Mouse (Mus musculus) brown adipose tissue, adult 24 weeks (tissue): ENCODE data around the gene Ube2f. TPM values are rescaled to one million over a fixed set of nuclear protein-coding genes. Genes with fewer than 3 reads are reported as not detected.

Source experiments
- H3K27ac ChIP-seq: fragments of 200-500 bp; replicated peaks from 2 replicates; pipeline ENCODE4 v1.5.1; 2012; ENCODE audit warnings: low read depth, mild to moderate bottlenecking, low read length
- H3K4me1 ChIP-seq: fragments of 200-500 bp; 2 replicates; pipeline ENCODE4 v1.6.1; 2012; ENCODE audit warnings: low read length, mixed read lengths; ENCODE audit not compliant: control insufficient read depth, insufficient read depth, insufficient read length
- H3K4me3 ChIP-seq: fragments of 200-500 bp; 2 replicates; pipeline ENCODE4 v1.5.1; 2012; ENCODE audit warnings: low read depth, mild to moderate bottlenecking, low read length, moderate library complexity; ENCODE audit not compliant: insufficient read depth
- polyA plus RNA-seq: library from polyadenylated mRNA; stranded (reverse); fragments of >200 nt; gene quantifications from 2 replicates; pipeline ENCODE4 v1.2.4, GENCODE M21; 2012; ENCODE audit not compliant: missing spikeins, insufficient read depth, insufficient read length

Gene Ube2f
- polyA plus RNA-seq, 1 experiment, result 74.2 TPM

- Histone ChIP-seq H3K4me3 (peak overlapping the region; percentile 95), H3K4me1 (peaks cover 5% of the 10 kb centered on the region; the same call in 1 of the 2 replicates), H3K27ac (peak overlapping the region; percentile 71)
These were observed 49.1 kb downstream of the Ube2f start for GRCm38 (mm10) chr1:91299026-91299706.

DNA sequence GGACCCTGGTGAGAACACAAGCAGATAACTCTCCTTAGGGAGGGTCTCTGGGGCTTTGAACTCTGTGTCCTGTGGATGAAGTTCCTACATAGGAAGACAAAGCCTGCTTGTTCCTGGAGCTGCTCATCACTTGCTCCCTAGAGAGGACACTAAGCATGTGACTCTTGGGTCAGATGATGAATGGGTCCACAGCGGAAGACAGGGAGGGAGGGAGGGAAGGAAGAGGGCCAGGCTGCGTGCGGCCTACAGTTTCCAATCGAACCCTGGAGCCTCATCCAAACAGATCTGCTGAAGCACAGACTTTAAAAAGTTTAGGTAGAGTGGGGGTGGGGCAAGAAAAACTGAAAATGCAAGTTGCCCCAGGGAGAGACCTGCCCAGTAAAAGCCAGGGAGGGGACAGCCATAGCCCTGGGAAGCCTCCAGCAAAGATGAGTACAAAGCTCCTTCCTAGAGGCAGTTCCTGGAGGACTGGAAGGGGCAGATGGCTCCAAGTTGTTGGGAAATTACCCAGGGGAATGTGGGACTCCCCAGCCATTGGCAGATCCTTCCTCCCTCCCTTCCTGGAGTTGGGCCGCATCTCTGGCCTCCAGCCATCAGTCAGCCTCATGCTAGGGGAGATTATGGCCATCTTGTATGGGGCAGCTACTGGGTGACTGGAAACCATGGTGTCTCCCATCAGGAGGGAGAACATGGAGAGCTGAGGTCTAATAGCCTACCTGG is 49.8 kb downstream of the Ube2f start:
- Histone ChIP-seq H3K4me1 (peaks cover 5% of the 10 kb centered on the region; the same call in 1 of the 2 replicates), H3K4me3 (peak overlapping the region; percentile 95), H3K27ac (peak overlapping the region; percentile 45; the same call in 1 of the 2 replicates)

GRCm38 (mm10) chr1:91301206-91301920 is 51.3 kb downstream of the Ube2f start:
- Histone ChIP-seq H3K4me3 (no peak overlapping the region), H3K4me1 (peaks cover 5% of the 10 kb centered on the region; the same call in 1 of the 2 replicates), H3K27ac (no peak overlapping the region)

DNA sequence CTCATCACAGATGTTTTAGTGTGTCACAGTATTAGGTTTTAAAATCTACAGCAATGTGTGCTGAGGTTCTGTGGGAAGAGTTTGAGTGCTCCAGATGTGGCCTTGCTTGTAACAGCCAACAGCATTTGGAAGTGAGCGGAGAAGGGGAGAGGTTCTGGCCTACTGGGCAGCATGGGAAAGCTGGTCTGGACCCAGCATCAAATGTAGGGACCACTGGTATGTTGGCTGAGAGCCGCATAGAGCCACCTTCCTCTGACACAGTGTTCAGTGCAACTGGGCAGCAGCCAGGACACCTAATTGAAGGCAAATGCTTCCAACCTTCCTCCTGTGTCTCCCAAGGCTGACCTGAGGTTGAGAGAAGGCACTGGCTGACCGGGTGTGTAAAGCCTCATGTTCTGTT is 51.9 kb downstream of the Ube2f start:
- H3K4me1 ChIP-seq, result peaks cover 5% of the 10 kb centered on the region; the same call in 1 of the 2 replicates
- H3K4me3 ChIP-seq, result no peak overlapping the region
- H3K27ac ChIP-seq, result no peak overlapping the region

DNA sequence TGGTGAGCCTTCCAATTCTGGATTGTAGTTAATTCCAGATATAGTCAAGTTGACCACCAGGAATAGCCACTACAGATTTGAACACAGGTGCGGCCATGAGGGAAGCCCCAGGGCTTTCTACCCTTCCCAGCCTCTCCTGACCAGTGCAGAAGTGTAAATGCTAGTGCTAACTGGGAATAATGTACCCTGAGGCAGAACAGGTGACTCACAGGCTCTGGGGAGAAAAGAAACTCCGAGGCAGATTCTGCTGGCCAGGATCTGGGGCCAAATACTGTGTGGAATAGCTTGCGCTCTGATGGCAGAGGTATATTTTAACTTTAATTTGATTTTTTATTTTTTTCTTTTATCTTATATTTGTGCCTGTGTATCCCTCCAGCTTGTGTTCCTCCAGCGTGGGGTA is 54.5 kb downstream of the Ube2f start:
- no peak overlapping the region for H3K4me3 ChIP-seq
- 0 out of 2 replicates have a peak, but pooled peaks cover under 1% of the 10 kb centered on the region for H3K4me1 ChIP-seq
- no peak overlapping the region for H3K27ac ChIP-seq

DNA sequence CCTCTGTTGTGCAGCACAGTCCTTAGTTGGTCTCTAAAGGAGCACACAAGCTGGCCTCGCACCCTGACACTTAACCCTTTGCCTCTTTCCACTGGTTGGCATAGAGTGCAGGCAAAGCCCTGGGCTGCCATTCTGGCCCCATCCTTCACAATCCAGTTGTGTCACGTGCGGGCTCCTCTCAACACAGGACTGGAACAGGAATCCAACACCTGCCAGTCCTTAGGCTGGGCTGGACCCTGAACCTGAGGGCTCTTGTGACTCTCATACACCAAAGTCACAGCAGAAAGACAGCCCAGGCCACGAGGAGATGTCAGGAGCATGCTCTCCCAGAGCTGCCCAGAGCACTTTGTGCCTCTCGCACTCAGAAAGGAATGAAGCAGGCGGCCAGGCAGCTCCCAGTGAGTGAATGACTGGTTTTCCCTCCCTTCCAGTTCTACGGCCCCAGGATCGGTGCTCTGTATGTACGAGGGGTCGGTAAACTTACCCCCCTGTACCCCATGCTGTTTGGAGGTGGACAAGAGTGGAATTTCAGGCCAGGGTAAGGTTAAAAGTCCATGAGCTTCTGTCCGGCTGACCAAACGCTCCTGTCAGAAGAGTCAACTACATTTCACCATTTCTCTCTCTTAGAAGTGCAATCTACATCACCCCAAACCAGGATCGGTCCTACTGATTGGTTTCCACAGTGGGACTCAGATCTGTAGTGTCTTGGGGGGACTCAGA is 59.4 kb downstream of the Ube2f start:
- no peak overlapping the region for H3K4me3 ChIP-seq
- no peak overlapping the region for H3K27ac ChIP-seq
- H3K4me1 ChIP-seq, result no peaks in the 10 kb centered on the region

DNA sequence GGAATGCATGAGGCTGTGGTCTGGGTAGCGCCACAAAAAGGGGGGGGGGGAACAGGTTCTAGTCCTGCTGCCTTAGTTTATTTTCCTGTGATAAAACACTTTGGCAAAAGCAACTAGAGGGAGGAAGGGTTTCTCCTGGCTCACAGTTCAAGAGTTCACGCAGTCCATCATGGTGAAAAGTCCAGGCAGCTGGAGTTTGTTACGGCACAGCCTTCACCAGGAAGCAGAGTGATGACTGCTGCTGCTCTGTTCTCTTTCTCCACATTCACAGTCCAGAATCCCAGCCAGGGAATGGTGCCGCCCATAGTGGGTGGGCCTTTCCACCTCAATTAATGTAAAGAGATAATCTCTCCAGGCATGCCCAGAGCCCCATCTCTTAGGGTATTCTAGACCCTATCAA is 62.2 kb downstream of the Ube2f start:
- Histone ChIP-seq H3K4me1 (no peaks in the 10 kb centered on the region), H3K4me3 (no peak overlapping the region), H3K27ac (no peak overlapping the region)

- Histone ChIP-seq H3K4me3 (no peak overlapping the region), H3K4me1 (no peaks in the 10 kb centered on the region), H3K27ac (no peak overlapping the region)
These were observed 63.1 kb downstream of the Ube2f start for GRCm38 (mm10) chr1:91313251-91313650.

- Histone ChIP-seq H3K27ac (no peak overlapping the region), H3K4me3 (no peak overlapping the region), H3K4me1 (no peaks in the 10 kb centered on the region)
These were observed 67.6 kb downstream of the Ube2f start for GRCm38 (mm10) chr1:91317656-91318055.

GRCm38 (mm10) chr1:91321760-91322438 is 71.8 kb downstream of the Ube2f start, which contains the start of gene Espnl:
Espnl (plus strand) TSS chr1:91322075.
- no peaks in the 10 kb centered on the region for H3K4me1 ChIP-seq
- H3K27ac ChIP-seq, result no peak within 1 kb of the TSS
- no peak within 1 kb of the TSS for H3K4me3 ChIP-seq

- Histone ChIP-seq H3K4me3 (no peak overlapping the region), H3K27ac (no peak overlapping the region), H3K4me1 (no peaks in the 10 kb centered on the region)
These were observed 74.5 kb downstream of the Ube2f start for GRCm38 (mm10) chr1:91324646-91325045.

DNA sequence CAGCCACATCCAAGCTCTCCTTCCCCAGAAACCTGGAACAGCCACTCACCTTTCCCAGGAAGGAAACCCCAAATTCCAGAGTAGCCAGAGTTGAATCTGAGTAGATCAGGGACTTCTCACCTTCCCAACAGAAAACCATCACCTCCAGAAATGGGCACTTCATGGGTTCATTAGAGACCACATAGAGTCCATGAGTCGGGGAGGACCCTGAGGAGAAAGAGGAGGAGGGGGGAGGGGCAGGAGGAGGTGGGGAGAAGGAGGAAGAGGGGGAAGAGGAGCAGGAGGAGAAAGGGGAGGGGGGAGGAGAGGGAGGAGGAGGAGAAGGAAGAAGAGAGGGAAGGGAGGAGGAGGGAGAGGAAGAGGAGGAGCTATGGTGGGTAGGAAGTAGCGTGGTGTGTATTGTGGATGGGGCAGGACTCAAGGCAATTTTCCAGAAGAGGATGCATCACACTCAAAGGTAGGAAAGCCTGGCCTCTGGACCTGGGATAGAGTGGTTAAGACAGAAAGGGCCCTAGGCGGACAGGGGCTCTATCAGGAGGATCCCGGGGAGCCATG is 75.5 kb downstream of the Ube2f start:
- Histone ChIP-seq H3K27ac (no peak overlapping the region), H3K4me3 (no peak overlapping the region), H3K4me1 (no peaks in the 10 kb centered on the region)

DNA sequence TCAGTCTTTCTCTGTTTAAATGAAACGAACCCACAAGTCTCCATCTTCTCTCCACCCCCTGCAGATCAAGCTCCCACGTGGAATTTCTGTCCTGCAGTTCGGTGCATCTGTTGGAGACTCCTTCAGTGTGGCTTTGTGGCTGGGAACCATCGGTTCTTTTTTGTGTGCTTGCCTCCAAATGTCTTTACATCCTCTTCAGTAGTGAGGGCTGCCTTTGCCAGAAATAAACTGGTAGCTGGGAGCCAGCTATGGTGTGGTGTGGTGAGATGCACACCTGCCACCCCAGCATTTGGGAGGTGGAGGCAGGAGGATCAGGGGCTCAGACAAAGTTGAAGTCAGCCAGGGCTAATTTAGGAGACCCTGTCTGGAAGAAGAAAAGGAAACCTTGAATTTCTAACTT is 82.0 kb downstream of the Ube2f start:
- Histone ChIP-seq H3K27ac (no peak overlapping the region), H3K4me3 (no peak overlapping the region), H3K4me1 (no peaks in the 10 kb centered on the region)

DNA sequence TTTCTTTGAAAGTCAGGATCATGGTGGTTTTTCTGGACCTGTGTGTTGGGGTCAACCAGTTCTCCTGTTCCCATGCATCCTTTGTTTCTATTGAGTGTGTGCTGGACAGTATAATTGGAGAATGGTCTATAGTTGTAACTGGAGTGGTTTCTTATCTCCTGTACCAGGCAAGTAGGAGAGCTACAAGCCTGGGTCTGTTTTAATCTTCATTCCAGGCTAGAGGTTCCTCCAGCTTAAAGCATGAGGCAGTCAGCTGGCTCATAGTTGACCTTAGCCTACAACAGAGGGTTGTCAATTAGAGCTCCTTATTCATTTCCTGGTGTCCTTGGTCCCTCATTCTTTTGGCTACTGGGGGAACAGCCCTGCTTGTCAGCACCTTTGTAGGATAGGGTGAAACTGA is 83.5 kb downstream of the Ube2f start:
- H3K27ac ChIP-seq, result no peak overlapping the region

More for the DNA sequence above, 83.5 kb downstream of the Ube2f start:
- H3K4me3 ChIP-seq, result no peak overlapping the region
- no peaks in the 10 kb centered on the region for H3K4me1 ChIP-seq
